Mouse (Mus musculus) heart, adult 2 months (tissue): ENCODE data around the gene E030025P04Rik. TPM values are rescaled to one million over a fixed set of nuclear protein-coding genes. Genes with fewer than 3 reads are reported as not detected.

Experiments used
- DNase-seq, 2 experiments: peaks; one replicate each; pipeline ENCODE4 v3.0.0; 2021
- H3K27ac ChIP-seq: fragments of 200-600 bp; 2 replicates; pipeline ENCODE4 v1.8.1; 2022
- H3K27me3 ChIP-seq: fragments of 200-500 bp; 2 replicates; pipeline ENCODE4 v1.6.1; 2012; ENCODE audit warnings: mild to moderate bottlenecking, low read length, inconsistent platforms, mixed read lengths; ENCODE audit not compliant: control insufficient read depth, insufficient read depth
- H3K36me3 ChIP-seq: fragments of 200-500 bp; 2 replicates; pipeline ENCODE4 v1.6.1; 2012; ENCODE audit warnings: low read length, inconsistent platforms; ENCODE audit not compliant: control insufficient read depth, insufficient read depth
- H3K4me1 ChIP-seq: fragments of 200-500 bp; 2 replicates; pipeline ENCODE4 v1.6.1; 2011; ENCODE audit warnings: low read length; ENCODE audit not compliant: control insufficient read depth, insufficient read depth
- H3K4me3 ChIP-seq: fragments of 200-600 bp; 2 replicates; pipeline ENCODE4 v1.8.1; 2022
- H3K79me2 ChIP-seq: fragments of 200-500 bp; replicated peaks from 2 replicates; pipeline ENCODE4 v1.6.1; 2012; ENCODE audit warnings: mild to moderate bottlenecking, inconsistent platforms, low read length, moderate library complexity, mixed read lengths; ENCODE audit not compliant: control insufficient read depth, insufficient read depth
- H3K9ac ChIP-seq: fragments of 200-500 bp; 2 replicates; pipeline ENCODE4 v1.6.1; 2012; ENCODE audit warnings: low read depth, mild to moderate bottlenecking, control low read depth, inconsistent platforms, low read length, mixed read lengths
- CTCF ChIP-seq: fragments of 200-600 bp; IDR thresholded peaks from 2 replicates; pipeline ENCODE4 v1.8.1; 2022; ENCODE audit warnings: antibody characterized with exemption, mild to moderate bottlenecking, moderate library complexity
- EP300 ChIP-seq: fragments of 200-500 bp; IDR thresholded peaks from 2 replicates; pipeline ENCODE4 v1.6.1; 2011; ENCODE audit warnings: low read depth, low read length, control low read depth; ENCODE audit not compliant: insufficient read depth
- POLR2A ChIP-seq: fragments of 200-500 bp; IDR thresholded peaks from 2 replicates; pipeline ENCODE4 v1.6.1; 2011; ENCODE audit warnings: mild to moderate bottlenecking, low read depth, low read length, control low read depth; ENCODE audit not compliant: insufficient read depth
- WGBS: fragments of 180-500 bp; shearing (Covaris S2); methylation state at CpG from one replicate; pipeline ENCODE4 v1.1.7; 2018; 5-methylcytosine and 5-hydroxymethylcytosine counted together
- intact Hi-C: fragments of 180-260 bp; cut with DNase I; formaldehyde crosslinking; loops from one replicate; pipeline ENCODE4 v1.15.1; 2025
- polyA plus RNA-seq: library from polyadenylated mRNA; depleted of rRNA; stranded (reverse); fragments of >200 nt; gene quantifications from 2 replicates; pipeline ENCODE4 v1.2.3, GENCODE M21; 2012
- total RNA-seq, 2 experiments: library from RNA; stranded (reverse); gene quantifications; 2 replicates each; pipeline ENCODE4 v1.2.3; 2021

E030025P04Rik gene
- total and polyA plus RNA-seq, 3 experiments, result not detected

DNA sequence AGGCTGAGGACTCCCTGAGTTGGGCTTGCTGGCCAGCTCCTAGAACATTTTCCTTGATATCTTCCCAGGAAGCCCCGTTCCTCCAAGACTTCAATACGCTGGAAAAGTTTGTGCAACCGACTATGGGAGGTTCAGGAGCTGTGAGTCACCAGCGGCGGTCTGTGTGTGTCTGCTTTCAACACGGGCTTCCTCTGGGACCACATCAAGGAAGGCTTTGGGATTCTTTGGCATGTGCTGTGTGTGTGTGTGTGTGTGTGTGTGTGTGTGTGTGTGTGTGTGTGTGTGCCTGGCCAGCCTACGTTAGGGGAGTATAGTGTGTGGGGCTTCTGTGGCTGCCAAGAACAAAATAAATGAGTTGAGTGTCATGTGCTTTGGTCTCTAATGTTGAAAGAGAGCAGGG lies 17.7 kb downstream of the E030025P04Rik start:
- 17% methylated on average over 7 of the region's 7 CpGs for WGBS
- Histone ChIP-seq H3K36me3 (no peaks in the 10 kb centered on the region), H3K27me3 (no peaks in the 10 kb centered on the region), H3K4me1 (no peaks in the 10 kb centered on the region; the same call in 1 of the 2 replicates), H3K4me3 (no peak overlapping the region), H3K9ac (no peak overlapping the region), H3K27ac (no peak overlapping the region), H3K79me2 (no peaks in the 10 kb centered on the region)
- TF ChIP-seq POLR2A (no peak), EP300 (no peak), CTCF (no peak)
- intact Hi-C loops, result no loop called here
- DNase-seq, result peak; percentile 31 to 52

DNA sequence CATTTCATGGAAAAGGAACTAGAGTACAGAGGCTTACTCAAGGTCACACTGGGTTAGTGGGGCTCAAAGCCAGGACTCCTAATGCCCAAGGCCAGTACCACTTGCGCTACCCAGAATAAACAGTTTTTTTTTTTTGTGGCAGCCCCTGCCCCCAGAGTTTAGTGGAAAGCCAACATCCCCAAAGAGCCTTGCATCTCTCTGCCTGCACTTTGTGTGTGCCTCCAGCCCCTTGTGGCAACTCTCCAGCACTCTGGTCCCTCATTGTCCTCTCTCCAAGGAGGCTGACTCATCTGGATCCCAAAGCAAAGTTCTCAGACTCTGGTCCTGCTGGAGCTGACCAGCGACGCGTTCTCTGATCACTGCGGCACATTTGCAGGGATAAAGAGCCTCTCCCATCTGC lies 18.7 kb downstream of the E030025P04Rik start:
- Histone ChIP-seq H3K36me3 (no peaks in the 10 kb centered on the region), H3K9ac (no peak overlapping the region), H3K4me1 (no peaks in the 10 kb centered on the region; the same call in 1 of the 2 replicates), H3K27ac (no peak overlapping the region), H3K27me3 (no peaks in the 10 kb centered on the region), H3K79me2 (no peaks in the 10 kb centered on the region), H3K4me3 (no peak overlapping the region)
- intact Hi-C loops, result no loop called here
- TF ChIP-seq CTCF (no peak), POLR2A (no peak), EP300 (no peak)
- 64% methylated on average over 5 of the region's 5 CpGs for whole genome bisulfite sequencing
- peak; percentile 22 to 25 for DNase-seq

- Histone ChIP-seq H3K4me1 (no peaks in the 10 kb centered on the region; the same call in 1 of the 2 replicates), H3K27me3 (no peaks in the 10 kb centered on the region), H3K9ac (no peak overlapping the region), H3K36me3 (no peaks in the 10 kb centered on the region), H3K79me2 (no peaks in the 10 kb centered on the region), H3K4me3 (no peak overlapping the region), H3K27ac (no peak overlapping the region)
- TF ChIP-seq POLR2A, result no peak
- no peak for TF ChIP-seq EP300
- TF ChIP-seq CTCF, result peak; percentile 31
- 63% methylated on average over 3 of the region's 3 CpGs for WGBS
- DNase-seq, result no peak
- intact Hi-C loops, result no loop called here
Observed at GRCm38 (mm10) chr11:109124284-109124683, 19.9 kb downstream of the E030025P04Rik start.

DNA sequence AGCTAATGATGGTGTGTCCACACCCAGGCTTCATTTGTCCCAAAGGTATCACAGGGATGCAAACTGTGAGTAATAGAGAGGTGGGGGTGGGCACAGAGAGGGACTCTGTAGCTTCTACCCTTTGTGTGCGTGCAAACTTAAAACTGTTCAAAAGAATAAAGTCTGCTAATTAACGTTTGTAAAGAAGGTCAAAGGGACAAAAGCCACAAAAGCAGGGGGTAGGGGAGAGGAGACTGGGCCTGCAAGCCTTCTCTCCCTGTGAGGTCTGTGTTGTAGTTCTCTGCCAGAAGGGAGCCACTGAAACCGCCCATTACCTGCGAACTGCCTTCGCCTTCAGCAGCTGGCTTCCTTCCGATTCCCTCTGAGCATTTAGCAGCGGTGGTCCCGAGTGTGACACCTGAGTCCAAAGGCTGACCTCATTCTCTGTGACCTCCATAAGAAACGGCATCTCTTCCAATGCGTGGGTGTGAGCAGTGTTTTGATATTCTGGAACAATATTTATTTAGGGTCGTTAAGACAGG lies 34.3 kb downstream of the E030025P04Rik start:
- H3K9ac ChIP-seq, result no peak overlapping the region
- no peaks in the 10 kb centered on the region for H3K79me2 ChIP-seq
- DNase-seq, result no peak
- H3K27me3 ChIP-seq, result no peaks in the 10 kb centered on the region; the same call in none of the 2 replicates
- no peaks in the 10 kb centered on the region for H3K4me1 ChIP-seq
- no peak overlapping the region for H3K4me3 ChIP-seq
- TF ChIP-seq EP300 (no peak), POLR2A (no peak), CTCF (no peak)
- H3K27ac ChIP-seq, result no peak overlapping the region
- H3K36me3 ChIP-seq, result no peaks in the 10 kb centered on the region
- WGBS, result 60% methylated on average over 11 of the region's 11 CpGs
- intact Hi-C loops, result no loop called here

DNA sequence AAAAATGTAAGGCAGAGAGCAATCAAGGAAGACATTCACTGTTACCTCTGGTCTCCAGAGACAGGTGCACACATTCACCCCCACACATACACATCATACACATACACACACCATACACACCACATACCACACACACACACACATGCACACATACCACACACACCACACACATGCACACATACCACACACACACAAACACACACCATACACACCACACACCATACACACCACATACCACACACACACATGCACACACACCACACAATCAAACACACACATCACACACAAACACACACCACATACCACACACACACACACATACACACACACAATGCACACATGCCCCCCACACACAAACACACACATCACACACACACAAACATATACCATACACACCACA lies 35.1 kb downstream of the E030025P04Rik start:
- H3K36me3 ChIP-seq, result no peaks in the 10 kb centered on the region
- intact Hi-C loops, result no loop called here
- no peak for DNase-seq
- H3K79me2 ChIP-seq, result no peaks in the 10 kb centered on the region
- no peak overlapping the region for H3K27ac ChIP-seq
- TF ChIP-seq POLR2A (no peak), CTCF (no peak), EP300 (no peak)
- no peaks in the 10 kb centered on the region for H3K4me1 ChIP-seq
- no peak overlapping the region for H3K4me3 ChIP-seq
- no peaks in the 10 kb centered on the region; the same call in none of the 2 replicates for H3K27me3 ChIP-seq
- no peak overlapping the region for H3K9ac ChIP-seq

GRCm38 (mm10) chr11:109107518-109108205 lies 36.5 kb downstream of the E030025P04Rik start:
- Histone ChIP-seq H3K27ac (no peak overlapping the region), H3K36me3 (no peaks in the 10 kb centered on the region), H3K9ac (no peak overlapping the region), H3K27me3 (no peaks in the 10 kb centered on the region; the same call in none of the 2 replicates), H3K4me3 (no peak overlapping the region), H3K4me1 (no peaks in the 10 kb centered on the region), H3K79me2 (no peaks in the 10 kb centered on the region)
- WGBS, result 47% methylated on average over 11 of the region's 11 CpGs
- intact Hi-C loops, result no loop called here
- DNase-seq, result no peak
- no peak for TF ChIP-seq CTCF
- no peak for TF ChIP-seq EP300
- TF ChIP-seq POLR2A, result no peak
